Mouse (Mus musculus) gastrocnemius, adult 8-10 months (tissue): ENCODE results near the gene Sp2. TPM values are rescaled to one million over a fixed set of nuclear protein-coding genes. Genes with fewer than 3 reads are reported as not detected.

Experiments
- DNase-seq, 2 experiments: peaks; one replicate each; pipeline ENCODE4 v3.0.0; 2022; ENCODE audit warnings: low spot score in 2 of 2
- total RNA-seq, 4 experiments: library from RNA; stranded (reverse); gene quantifications; 2 replicates each; pipeline ENCODE4 v1.2.4; 2022

Gene Sp2
- total RNA-seq, 4 experiments from 2014 or later, result 8.6 to 12.5 (median 10.4) TPM

- DNase-seq, result no peak
Measured at GRCm38 (mm10) chr11:96995836-96996772, 13.3 kb upstream of the Sp2 start.

GRCm38 (mm10) chr11:96995031-96995430 is 12.3 kb upstream of the Sp2 start:
- DNase-seq, result no peak

GRCm38 (mm10) chr11:96992722-96993311 is 10.1 kb upstream of the Sp2 start:
- no peak for DNase-seq

- DNase-seq, result no peak
Measured at GRCm38 (mm10) chr11:96991501-96991900, 8.7 kb upstream of the Sp2 start.

DNA sequence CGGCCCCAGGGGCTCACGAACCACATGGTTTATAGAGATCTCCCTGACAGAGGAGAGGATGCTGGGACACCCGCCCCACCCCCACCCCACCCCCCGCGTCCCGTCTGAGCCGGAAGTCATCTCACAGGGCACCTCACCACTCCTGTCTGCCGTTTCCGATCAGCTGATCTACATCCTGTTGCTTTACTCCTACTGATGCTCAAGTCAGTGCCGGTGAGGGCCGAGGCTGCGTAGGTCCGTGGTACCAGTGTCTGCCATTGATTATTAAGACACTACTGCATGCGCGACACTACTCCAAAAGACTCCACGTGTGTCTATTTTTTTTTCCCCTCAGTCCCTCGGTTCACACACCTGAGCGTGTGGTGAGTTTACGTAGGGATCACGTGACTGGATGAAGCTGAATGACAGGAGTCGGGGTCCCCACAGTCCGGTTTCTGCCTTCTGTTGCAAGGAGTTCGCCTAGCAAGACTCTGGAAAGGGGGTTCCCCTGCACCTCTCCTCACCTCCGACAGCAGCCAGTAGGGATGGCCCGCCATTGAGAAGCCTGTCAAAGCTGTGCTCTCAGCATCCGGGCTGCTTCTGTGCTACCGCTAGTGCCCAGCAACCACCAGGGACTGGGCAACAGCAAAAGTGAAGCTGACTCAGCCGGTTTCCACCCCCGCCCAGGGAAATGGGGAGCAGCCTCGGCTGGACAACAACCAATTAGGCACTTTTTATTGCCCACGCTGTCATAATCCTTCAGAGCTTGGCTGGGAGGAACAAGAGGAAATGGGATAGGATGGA is 5.3 kb upstream of the Sp2 start:
- DNase-seq, result no peak

GRCm38 (mm10) chr11:96986463-96986862 is 3.7 kb upstream of the Sp2 start:
- no peak for DNase-seq

- DNase-seq, result no peak
Measured at GRCm38 (mm10) chr11:96984903-96985302, 2.1 kb upstream of the Sp2 start.

DNA sequence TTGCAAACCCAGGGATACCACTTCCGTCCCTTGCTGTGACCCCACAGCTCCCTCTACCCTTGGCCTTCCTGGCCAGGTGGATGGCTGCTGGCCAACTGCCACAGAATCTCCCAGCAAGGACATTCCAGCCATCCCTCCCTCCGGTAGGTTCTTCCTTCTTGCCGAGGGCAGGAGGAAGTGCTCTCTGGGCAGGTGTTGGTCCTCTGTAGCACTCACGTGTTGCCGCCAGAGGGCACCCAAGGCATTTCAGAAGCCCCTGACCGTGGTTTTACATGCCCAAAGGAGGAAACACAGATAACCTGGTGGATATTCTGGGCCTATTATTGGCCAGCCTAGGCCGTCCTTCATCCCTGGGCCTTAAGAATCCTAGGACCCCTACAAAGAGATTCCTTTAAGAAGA is 404 bp downstream of the Sp2 start:
- peak; percentile 54 to 64 for DNase-seq

DNA sequence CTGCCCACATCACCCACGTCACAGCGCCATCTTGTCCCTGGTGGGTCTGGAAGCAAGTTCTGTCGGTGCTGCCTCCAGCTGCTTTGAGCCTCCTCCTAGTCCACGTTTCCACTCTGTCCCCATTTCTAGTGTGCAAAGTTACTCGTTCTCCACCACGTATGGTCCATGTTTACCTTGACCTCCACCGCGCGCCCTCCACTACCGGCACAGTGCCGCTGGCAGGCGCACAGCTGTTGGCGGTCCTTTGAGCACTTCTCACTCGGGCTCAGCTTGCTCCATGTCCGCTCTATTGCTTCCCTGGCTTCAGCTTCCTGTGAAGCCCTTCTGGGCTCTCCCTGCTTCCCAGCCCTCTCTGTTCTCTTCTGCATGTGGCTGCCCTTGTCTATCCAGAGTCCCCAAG is 1.3 kb downstream of the Sp2 start:
- DNase-seq, result no peak

DNA sequence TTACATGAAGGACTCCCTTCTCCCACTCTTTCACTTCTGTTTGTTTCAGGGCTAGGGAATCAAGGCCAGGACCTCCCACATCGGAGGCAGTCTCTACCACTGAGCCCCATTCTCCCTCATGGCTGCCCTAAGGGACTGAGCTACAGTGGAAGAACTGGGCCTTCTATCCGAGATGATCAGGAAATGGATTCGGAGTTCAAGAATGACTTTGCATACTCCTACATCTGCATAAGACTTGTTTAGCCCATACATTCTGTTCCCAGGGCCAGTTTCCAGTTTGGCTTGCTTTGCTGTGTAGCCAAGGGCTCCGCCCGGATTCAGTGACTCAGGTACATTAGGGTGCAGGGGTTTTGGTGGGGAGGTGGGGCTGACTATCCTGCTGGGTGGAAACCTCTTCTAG is 2.7 kb downstream of the Sp2 start:
- no peak for DNase-seq

- no peak for DNase-seq
Measured at GRCm38 (mm10) chr11:96979329-96979728, 3.4 kb downstream of the Sp2 start.

GRCm38 (mm10) chr11:96978401-96979246 is 4.1 kb downstream of the Sp2 start:
- no peak for DNase-seq

DNA sequence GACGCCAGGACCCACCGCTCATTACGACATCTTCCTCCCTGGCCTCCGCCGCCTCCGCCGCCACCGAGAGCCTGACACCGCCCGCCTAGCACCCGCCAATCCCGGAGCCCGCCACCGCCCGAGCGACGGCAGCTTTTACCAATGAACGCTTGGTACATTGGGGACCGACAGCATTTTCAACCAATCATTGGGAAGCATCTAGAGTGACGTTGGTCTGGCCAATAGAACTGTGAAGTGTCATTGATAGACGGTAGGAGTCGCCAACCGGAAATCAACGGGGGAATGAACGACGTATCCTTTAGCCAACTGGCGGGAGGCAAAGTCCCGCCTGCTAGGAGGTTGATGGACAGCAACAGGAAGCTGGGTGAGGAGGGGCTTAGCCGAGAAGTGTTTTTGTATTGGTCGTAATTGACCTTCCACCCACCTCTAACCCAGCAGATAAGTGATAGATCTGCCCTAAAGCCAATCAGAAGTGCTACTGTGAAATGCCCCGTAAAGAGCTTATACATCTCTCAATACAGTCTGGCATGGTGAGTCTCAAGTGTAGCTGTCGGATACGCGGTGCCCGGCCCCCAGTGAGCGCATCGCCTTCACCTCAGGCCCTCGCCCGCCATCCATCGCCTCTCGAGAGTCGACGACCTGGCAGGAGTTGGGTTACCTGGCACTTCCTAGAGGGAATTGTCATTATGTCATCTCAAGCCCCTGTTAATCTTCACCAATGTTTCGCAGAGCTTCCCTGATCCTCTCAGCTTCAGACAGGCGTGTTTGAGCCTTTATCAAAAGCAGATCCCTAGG is 5.0 kb downstream of the Sp2 start:
- DNase-seq, result peak; percentile 98 to 99

DNA sequence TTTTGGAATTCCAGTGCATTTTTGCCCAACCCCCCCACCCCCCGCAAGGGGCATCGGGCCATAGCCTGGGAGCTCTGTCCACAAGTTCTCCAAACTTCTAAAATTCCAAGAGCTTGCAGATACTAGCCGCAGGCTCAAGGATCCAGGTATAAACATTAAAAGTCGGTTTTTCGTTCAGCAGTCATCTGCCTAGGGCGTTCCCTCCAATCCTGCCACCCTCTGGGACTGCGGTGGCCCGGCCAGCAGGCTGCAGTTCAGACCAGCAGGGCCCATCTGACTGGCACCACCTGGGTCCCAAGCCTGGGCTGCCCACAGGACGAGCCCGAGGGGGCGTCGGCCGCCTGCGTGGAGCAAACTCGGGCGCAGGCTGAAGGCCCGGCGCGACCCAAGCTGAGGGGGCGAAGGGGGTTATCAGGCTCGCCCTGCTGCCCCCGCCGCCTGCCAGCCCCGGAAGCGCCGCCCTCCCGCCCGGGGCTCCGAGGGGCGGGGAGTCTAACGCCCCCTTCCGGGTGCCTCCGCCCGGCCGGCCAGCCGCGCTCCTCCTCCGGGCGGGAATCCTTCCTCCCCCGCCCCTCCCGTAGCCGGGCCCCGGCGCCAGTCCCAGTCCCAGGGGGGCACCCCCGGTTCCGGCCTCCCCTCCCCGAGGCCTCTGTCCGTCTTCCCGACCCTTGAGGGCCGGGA is 5.7 kb downstream of the Sp2 start:
- DNase-seq, result peak; percentile 79 to 84

GRCm38 (mm10) chr11:96976379-96976687 is 6.4 kb downstream of the Sp2 start:
- DNase-seq, result no peak

GRCm38 (mm10) chr11:96975511-96976378 is 7.0 kb downstream of the Sp2 start:
- DNase-seq, result no peak

DNA sequence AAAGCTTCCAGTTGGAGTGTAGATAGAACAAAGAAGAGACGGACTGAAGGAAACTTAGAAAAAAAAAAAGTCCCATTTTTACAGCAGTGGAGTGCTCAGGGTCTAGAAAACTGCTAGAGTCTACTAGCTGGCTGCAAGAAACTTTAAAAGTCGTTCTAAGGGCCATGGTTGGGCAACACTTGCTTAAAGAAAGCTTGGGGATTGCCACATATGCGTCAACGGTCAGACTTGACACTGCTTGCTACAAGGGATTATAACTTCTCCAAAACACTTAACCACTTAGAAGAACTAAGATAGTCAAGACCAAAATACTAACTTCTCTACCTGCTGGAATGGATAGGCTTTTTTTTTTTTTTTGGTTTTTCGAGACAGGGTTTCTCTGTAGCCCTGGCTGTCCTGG is 7.9 kb downstream of the Sp2 start:
- no peak for DNase-seq

DNA sequence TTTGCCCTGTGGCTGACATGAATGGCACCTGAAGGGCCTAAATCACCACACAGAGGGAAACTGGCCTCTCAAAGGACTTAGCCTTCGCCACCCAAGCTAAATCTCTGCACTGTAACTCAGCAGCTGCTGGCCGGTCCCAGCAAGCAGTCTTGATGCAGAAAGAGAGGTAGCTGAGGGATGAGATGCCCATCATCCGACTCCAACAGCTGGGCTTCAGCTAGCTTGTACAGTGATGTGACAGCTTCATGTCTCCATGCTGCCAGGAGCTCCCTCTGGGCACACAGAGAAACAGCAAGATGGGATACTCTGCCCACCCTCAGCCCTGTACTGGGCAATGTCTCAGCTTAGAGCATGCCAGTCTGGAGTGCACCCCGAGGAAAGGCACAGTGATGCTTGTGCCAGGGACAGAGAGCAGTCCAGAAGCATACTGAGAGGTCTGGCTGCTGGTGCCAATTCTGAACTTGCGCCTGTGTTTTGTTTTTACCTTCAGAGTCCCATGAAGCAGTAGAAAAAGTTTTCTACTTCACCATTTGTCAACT is 9.3 kb downstream of the Sp2 start:
- peak in 1 of 2 experiments; percentile 32 for DNase-seq

DNA sequence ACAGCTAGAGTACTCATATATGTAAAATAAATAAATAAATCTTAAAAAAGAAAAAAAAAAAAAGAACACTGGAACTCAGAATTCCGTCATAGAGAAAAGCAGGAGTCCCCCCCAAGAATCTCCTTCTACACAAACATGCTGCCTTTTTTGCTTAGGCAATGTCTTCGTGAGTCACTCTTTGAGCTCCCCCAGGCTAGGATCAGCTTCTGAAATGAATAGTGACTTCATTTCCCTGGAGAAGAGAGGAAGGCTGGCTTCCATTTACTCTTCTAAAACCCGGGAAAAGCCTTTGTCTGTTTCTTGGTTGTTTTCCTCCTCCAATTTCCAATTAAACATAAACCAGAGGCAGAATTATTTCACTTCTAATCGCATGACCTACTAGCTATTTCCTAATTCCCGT is 9.9 kb downstream of the Sp2 start:
- no peak for DNase-seq
